Mouse (Mus musculus): ENCODE data around the gene Gm21294.
"Not testable (repeated sequence)": the region's sequence is repeated elsewhere in the genome, so short reads cannot be mapped to it uniquely, and the experiment has no call there.

Gene Gm21294

DNA sequence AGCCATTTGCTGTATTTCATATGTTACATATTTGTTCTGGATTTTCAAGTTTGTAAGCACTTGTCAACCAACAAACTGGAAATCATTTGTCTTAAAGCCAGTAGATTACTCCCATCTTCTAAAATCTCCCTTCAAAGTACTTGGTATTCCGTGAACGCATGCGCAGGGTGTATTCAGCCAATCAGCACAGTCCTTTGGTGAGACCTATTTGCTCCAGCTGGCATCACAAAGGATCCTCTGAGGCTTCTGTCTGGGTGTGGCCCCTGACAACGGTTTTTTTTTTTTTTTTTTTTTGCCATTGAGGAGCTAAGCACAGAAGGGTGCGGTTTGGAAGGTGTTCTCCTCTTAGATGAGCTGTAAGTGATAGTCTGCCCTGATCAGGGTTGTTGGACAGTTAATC lies at the start of gene Gm21294:
Gene Gm21294, plus strand, starts transcription at position 301 of the 400 bp plus-strand sequence.
- not testable (repeated sequence) for DNase-seq (ENCODE audit: low spot score)

DNA sequence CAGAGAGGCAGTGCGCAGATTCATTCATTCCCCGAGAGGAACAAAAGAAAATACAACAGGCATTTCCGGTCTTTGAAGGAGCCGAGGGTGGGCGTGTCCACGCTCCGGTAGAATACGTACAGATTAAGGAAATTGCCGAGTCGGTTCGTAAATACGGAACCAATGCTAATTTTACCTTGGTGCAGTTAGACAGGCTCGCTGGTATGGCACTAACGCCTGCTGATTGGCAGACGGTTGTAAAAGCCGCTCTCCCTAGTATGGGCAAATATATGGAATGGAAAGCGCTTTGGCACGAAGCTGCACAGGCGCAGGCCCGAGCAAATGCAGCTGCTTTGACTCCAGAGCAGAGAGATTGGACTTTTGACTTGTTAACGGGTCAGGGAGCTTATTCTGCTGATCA lies 73.6 kb downstream of the Gm21294 start:
- not testable (repeated sequence) for DNase-seq (ENCODE audit: low spot score)

All from embryo, embryonic 10 days (tissue).